Mouse (Mus musculus) spleen, postnatal 14 days (tissue): ENCODE data around the gene Skap1.

Source experiments
- DNase-seq, 2 experiments: peaks; one replicate each; pipeline ENCODE4 v3.0.0; 2021 to 2022; ENCODE audit warnings: low spot score in 2 of 2

Gene Skap1

GRCm38 (mm10) chr11:96465426-96466056 lies 1.1 kb downstream of the Skap1 start:
- no peak for DNase-seq

GRCm38 (mm10) chr11:96466382-96466781 lies 2.0 kb downstream of the Skap1 start:
- DNase-seq: no peak

GRCm38 (mm10) chr11:96466987-96467386 lies 2.6 kb downstream of the Skap1 start:
- no peak for DNase-seq

GRCm38 (mm10) chr11:96468048-96468745 lies 3.8 kb downstream of the Skap1 start:
- no peak for DNase-seq

- DNase-seq: no peak
Measured at GRCm38 (mm10) chr11:96482711-96483110, 18.3 kb downstream of the Skap1 start.

- DNase-seq: no peak
Measured at GRCm38 (mm10) chr11:96483179-96483578, 18.8 kb downstream of the Skap1 start.

GRCm38 (mm10) chr11:96498481-96498880 lies 34.1 kb downstream of the Skap1 start:
- DNase-seq: no peak

- DNase-seq: no peak
Measured at GRCm38 (mm10) chr11:96501042-96501441, 36.6 kb downstream of the Skap1 start.

- no peak for DNase-seq
Measured at GRCm38 (mm10) chr11:96502948-96503347, 38.6 kb downstream of the Skap1 start.

- no peak for DNase-seq
Measured at GRCm38 (mm10) chr11:96504509-96505119, 40.2 kb downstream of the Skap1 start.

GRCm38 (mm10) chr11:96505841-96506240 lies 41.4 kb downstream of the Skap1 start:
- no peak for DNase-seq

GRCm38 (mm10) chr11:96515164-96515563 lies 50.8 kb downstream of the Skap1 start:
- DNase-seq: no peak

- DNase-seq: no peak
Measured at GRCm38 (mm10) chr11:96524541-96524940, 60.1 kb downstream of the Skap1 start.

- no peak for DNase-seq
Measured at GRCm38 (mm10) chr11:96526137-96526621, 61.8 kb downstream of the Skap1 start.

- no peak for DNase-seq
Measured at GRCm38 (mm10) chr11:96531757-96532433, 67.5 kb downstream of the Skap1 start.

GRCm38 (mm10) chr11:96534531-96534930 lies 70.1 kb downstream of the Skap1 start:
- DNase-seq: no peak

- no peak for DNase-seq
Measured at GRCm38 (mm10) chr11:96536146-96536545, 71.8 kb downstream of the Skap1 start.

GRCm38 (mm10) chr11:96542003-96542402 lies 77.6 kb downstream of the Skap1 start:
- DNase-seq: no peak

GRCm38 (mm10) chr11:96542561-96542960 lies 78.2 kb downstream of the Skap1 start:
- DNase-seq: no peak

GRCm38 (mm10) chr11:96546428-96546827 lies 82.0 kb downstream of the Skap1 start:
- no peak for DNase-seq

GRCm38 (mm10) chr11:96550960-96551703 lies 86.7 kb downstream of the Skap1 start:
- no peak for DNase-seq

- no peak for DNase-seq
Measured at GRCm38 (mm10) chr11:96553091-96553490, 88.7 kb downstream of the Skap1 start.
